Mouse (Mus musculus) midbrain, embryonic 13.5 days (tissue): ENCODE measurements around the gene Jpt2. TPM values are rescaled to one million over a fixed set of nuclear protein-coding genes. Genes with fewer than 3 reads are reported as not detected.

Experiments used
- ATAC-seq: fragments of 200-750 bp; cut with Nextera tagmentation; 2 replicates; pipeline ENCODE4 v1.8.0; 2017; ENCODE audit warnings: mild to moderate bottlenecking, moderate TSS enrichment, moderate library complexity
- H3K27ac ChIP-seq: fragments of 300-500 bp; sonication (generic); 2 replicates; pipeline ENCODE4 v1.5.1; 2015; ENCODE audit warnings: inconsistent platforms, mild to moderate bottlenecking, moderate library complexity
- H3K27me3 ChIP-seq: fragments of 300-500 bp; sonication (generic); 2 replicates; pipeline ENCODE4 v1.6.1; 2015; ENCODE audit warnings: mild to moderate bottlenecking, inconsistent platforms
- H3K36me3 ChIP-seq: fragments of 300-500 bp; sonication (generic); 2 replicates; pipeline ENCODE4 v1.6.1; 2015; ENCODE audit warnings: mild to moderate bottlenecking, inconsistent platforms
- H3K4me1 ChIP-seq: fragments of 300-500 bp; sonication (generic); replicated peaks from 2 replicates; pipeline ENCODE4 v1.6.1; 2015; ENCODE audit warnings: inconsistent platforms
- H3K4me2 ChIP-seq: fragments of 300-500 bp; sonication (generic); replicated peaks from 2 replicates; pipeline ENCODE4 v1.6.1; 2015; ENCODE audit warnings: moderate library complexity, mild to moderate bottlenecking, inconsistent platforms
- H3K4me3 ChIP-seq: fragments of 300-500 bp; sonication (generic); replicated peaks from 2 replicates; pipeline ENCODE4 v1.5.1; 2015; ENCODE audit warnings: mild to moderate bottlenecking, inconsistent platforms
- H3K9ac ChIP-seq: fragments of 300-500 bp; sonication (generic); replicated peaks from 2 replicates; pipeline ENCODE4 v1.6.1; 2015; ENCODE audit warnings: mild to moderate bottlenecking, inconsistent platforms
- H3K9me3 ChIP-seq: fragments of 300-500 bp; sonication (generic); 2 replicates; pipeline ENCODE4 v1.6.1; 2016; ENCODE audit warnings: mild to moderate bottlenecking, inconsistent platforms
- WGBS: fragments of 180-500 bp; shearing (Covaris S2); methylation state at CpG from one replicate; pipeline ENCODE4 v1.1.7; 2015; 5-methylcytosine and 5-hydroxymethylcytosine counted together
- polyA plus RNA-seq: library from polyadenylated mRNA; unstranded; fragments of >200 nt; fragmentation: Nextera tagmentation; extraction: Ambion mirVana; gene quantifications from 2 replicates; pipeline ENCODE4 v1.2.1, GENCODE M21; 2015

The Jpt2 gene
- polyA plus RNA-seq, 1 experiment from 2014 or later: 146 TPM

GRCm38 (mm10) chr17:24894061-24894994, 66.2 kb downstream of the Jpt2 start:
- H3K27me3 ChIP-seq: no peaks in the 10 kb centered on the region
- no peaks in the 10 kb centered on the region for H3K9me3 ChIP-seq
- H3K4me2 ChIP-seq: peak overlapping the region; percentile 90
- H3K4me3 ChIP-seq: peak overlapping the region; percentile 89
- peaks cover 46% of the 10 kb centered on the region for H3K4me1 ChIP-seq
- peak overlapping the region; percentile 95 for H3K9ac ChIP-seq
- ATAC-seq: no peak; the same call in 1 of the 2 replicates
- peaks cover 67% of the 10 kb centered on the region for H3K36me3 ChIP-seq
- 10% methylated on average over 31 of the region's 31 CpGs for WGBS
- peak overlapping the region; percentile 87 for H3K27ac ChIP-seq

GRCm38 (mm10) chr17:24893276-24893675, 67.2 kb downstream of the Jpt2 start:
- H3K36me3 ChIP-seq: peaks cover 65% of the 10 kb centered on the region
- 96% methylated on average over 2 of the region's 2 CpGs for WGBS
- no peak overlapping the region for H3K9ac ChIP-seq
- H3K9me3 ChIP-seq: no peaks in the 10 kb centered on the region
- no peak for ATAC-seq
- H3K4me3 ChIP-seq: no peak overlapping the region
- no peak overlapping the region for H3K27ac ChIP-seq
- no peak overlapping the region for H3K4me2 ChIP-seq
- peaks cover 51% of the 10 kb centered on the region for H3K4me1 ChIP-seq
- no peaks in the 10 kb centered on the region for H3K27me3 ChIP-seq

DNA sequence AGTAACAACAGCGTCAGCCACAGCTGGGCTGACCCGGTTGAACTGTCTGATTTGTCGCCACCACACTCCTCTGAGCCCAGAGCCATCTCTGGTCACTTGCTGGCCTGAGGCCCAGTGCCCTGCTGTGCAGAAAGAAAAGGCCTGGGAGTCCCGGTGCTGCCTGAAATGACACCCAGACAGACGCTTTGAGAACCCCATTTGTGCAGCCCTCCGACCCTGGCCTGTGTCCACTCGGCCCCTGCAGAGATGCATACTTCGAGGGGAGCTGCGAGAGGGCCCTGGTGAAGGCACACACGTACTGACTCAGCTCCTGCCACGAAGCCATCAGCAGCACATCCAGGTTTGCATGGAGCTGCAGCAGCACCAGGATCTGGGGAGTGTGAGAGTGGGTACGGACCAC, 67.7 kb downstream of the Jpt2 start:
- 87% methylated on average over 12 of the region's 12 CpGs for WGBS
- Histone ChIP-seq H3K4me3 (no peak overlapping the region), H3K9ac (no peak overlapping the region), H3K4me2 (no peak overlapping the region), H3K9me3 (no peaks in the 10 kb centered on the region), H3K27me3 (no peaks in the 10 kb centered on the region), H3K4me1 (peaks cover 51% of the 10 kb centered on the region), H3K27ac (no peak overlapping the region), H3K36me3 (peaks cover 60% of the 10 kb centered on the region)
- no peak for ATAC-seq

- Histone ChIP-seq H3K9ac (no peak overlapping the region), H3K4me2 (no peak overlapping the region), H3K4me3 (no peak overlapping the region), H3K36me3 (peaks cover 52% of the 10 kb centered on the region), H3K9me3 (no peaks in the 10 kb centered on the region), H3K4me1 (peaks cover 46% of the 10 kb centered on the region), H3K27me3 (no peaks in the 10 kb centered on the region), H3K27ac (no peak overlapping the region)
- WGBS: 89% methylated on average over 13 of the region's 13 CpGs
- ATAC-seq: no peak
Observed at GRCm38 (mm10) chr17:24891321-24891720, 69.2 kb downstream of the Jpt2 start.

DNA sequence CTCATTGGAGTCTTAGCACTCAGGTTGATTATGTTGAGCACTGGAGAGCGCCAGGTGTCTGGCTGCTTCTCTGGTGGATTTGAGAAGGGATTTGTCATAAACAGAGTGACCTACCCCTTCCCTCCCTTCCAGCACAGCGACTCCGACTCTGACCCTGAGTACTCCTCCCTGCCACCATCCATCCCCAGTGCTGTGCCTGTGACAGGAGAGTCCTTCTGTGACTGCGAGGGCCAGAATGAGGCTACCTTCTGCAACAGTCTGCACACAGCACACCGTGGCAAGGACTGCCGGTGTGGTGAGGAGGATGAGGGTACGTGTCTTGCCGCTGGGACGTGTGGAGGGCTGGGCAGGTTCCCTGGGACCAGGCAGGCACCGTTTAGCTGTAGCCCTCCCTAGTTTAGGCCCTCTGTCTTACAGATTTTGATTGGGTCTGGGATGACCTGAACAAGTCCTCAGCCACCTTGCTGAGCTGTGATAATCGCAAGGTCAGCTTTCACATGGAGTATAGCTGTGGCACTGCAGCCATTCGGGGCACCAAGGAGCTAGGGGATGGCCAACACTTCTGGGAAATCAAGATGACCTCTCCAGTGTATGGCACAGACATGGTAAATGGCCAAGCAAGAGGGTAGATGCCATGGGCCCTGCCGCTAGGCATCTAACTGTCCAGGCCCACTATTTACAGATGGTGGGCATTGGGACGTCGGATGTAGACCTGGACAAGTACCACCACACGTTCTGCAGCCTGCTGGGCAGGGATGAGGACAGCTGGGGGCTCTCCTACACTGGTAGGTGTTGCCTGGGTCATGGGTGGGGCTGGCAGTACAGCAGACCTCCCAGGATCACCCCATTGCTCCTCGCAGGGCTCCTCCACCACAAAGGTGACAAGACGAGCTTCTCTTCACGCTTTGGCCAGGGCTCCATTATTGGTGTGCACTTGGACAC, 70.1 kb downstream of the Jpt2 start:
- Histone ChIP-seq H3K9me3 (no peaks in the 10 kb centered on the region), H3K9ac (no peak overlapping the region), H3K27ac (no peak overlapping the region), H3K4me1 (peaks cover 41% of the 10 kb centered on the region), H3K36me3 (peaks cover 52% of the 10 kb centered on the region), H3K4me2 (no peak overlapping the region), H3K27me3 (no peaks in the 10 kb centered on the region), H3K4me3 (no peak overlapping the region)
- WGBS: 90% methylated on average over 19 of the region's 19 CpGs
- ATAC-seq: no peak

DNA sequence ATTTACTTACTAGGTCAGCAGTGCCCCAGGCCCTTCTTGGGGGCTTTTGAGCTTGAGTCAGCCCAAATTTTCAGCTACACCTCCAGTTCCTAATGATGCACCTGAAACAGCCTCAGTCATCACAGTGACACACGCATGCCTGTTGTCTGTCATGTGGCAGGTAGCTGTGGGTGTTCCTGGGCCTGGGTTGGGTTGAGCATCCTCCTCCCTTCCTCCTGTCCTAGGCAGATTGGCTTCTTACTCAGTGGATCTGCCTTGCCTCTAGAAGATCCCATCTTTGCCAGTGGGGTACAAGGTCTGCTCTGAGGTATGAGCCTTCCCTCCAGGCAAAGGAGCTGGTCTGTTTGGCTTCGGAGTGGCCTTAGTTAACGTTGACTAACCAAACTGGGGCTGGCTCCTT, 71.6 kb downstream of the Jpt2 start:
- peaks cover 39% of the 10 kb centered on the region for H3K4me1 ChIP-seq

More for the DNA sequence above, 71.6 kb downstream of the Jpt2 start:
- no peaks in the 10 kb centered on the region for H3K9me3 ChIP-seq
- H3K4me3 ChIP-seq: no peak overlapping the region
- no peaks in the 10 kb centered on the region for H3K27me3 ChIP-seq
- peaks cover 60% of the 10 kb centered on the region for H3K36me3 ChIP-seq
- 94% methylated on average over 3 of the region's 3 CpGs for WGBS
- no peak overlapping the region for H3K27ac ChIP-seq
- no peak overlapping the region for H3K9ac ChIP-seq
- no peak overlapping the region for H3K4me2 ChIP-seq
- no peak for ATAC-seq

Other genes with a start within 250 kb of the Jpt2 start
- not detected in 2 replicates for gene Rnf151, start 242.6 kb downstream of the Jpt2 start, polyA plus RNA-seq
- gene Rps2, start 242.6 kb downstream of the Jpt2 start, polyA plus RNA-seq: 770 and 771 TPM in 2 replicates
- gene Ndufb10, start 236.2 kb downstream of the Jpt2 start, polyA plus RNA-seq: 257 and 260 TPM in 2 replicates
- gene Rpl3l, start 232.9 kb downstream of the Jpt2 start, polyA plus RNA-seq: not detected in 2 replicates
- gene Msrb1, start 224.0 kb downstream of the Jpt2 start, polyA plus RNA-seq: 18.0 and 19.6 TPM in 2 replicates
- 0.13 and 0.22 TPM in 2 replicates for gene Hs3st6, start 207.7 kb downstream of the Jpt2 start, polyA plus RNA-seq
- not detected in 2 replicates for gene Meiob, start 156.4 kb downstream of the Jpt2 start, polyA plus RNA-seq
- gene Hagh, start 120.5 kb downstream of the Jpt2 start, polyA plus RNA-seq: 43.9 and 49.7 TPM in 2 replicates
- gene Fahd1, start 110.3 kb downstream of the Jpt2 start, polyA plus RNA-seq: 17.9 and 18.4 TPM in 2 replicates
- 0.28 TPM in 1 of 2 replicates, not detected in the other for gene Igfals, start 94.7 kb downstream of the Jpt2 start, polyA plus RNA-seq
- 68.2 and 75.3 TPM in 2 replicates for gene Nubp2, start 74.3 kb downstream of the Jpt2 start, polyA plus RNA-seq
- 71.7 and 74.7 TPM in 2 replicates for gene Spsb3, start 74.0 kb downstream of the Jpt2 start, polyA plus RNA-seq
- gene Eme2, start 65.6 kb downstream of the Jpt2 start, polyA plus RNA-seq: 36.8 and 38.4 TPM in 2 replicates
- gene Mrps34, start 65.6 kb downstream of the Jpt2 start, polyA plus RNA-seq: 73.0 and 82.3 TPM in 2 replicates
- gene Nme3, start 64.2 kb downstream of the Jpt2 start, polyA plus RNA-seq: 74.1 and 76.8 TPM in 2 replicates
- 83.1 and 83.8 TPM in 2 replicates for gene Mapk8ip3, start 23.7 kb downstream of the Jpt2 start, polyA plus RNA-seq
- gene Cramp1l, start 55.1 kb upstream of the Jpt2 start, polyA plus RNA-seq: 7.0 and 8.2 TPM in 2 replicates
- gene Ift140, start 55.4 kb upstream of the Jpt2 start, polyA plus RNA-seq: 19.1 and 19.8 TPM in 2 replicates
- gene Tmem204, start 122.9 kb upstream of the Jpt2 start, polyA plus RNA-seq: 9.4 and 10.8 TPM in 2 replicates
- gene Telo2, start 155.3 kb upstream of the Jpt2 start, polyA plus RNA-seq: 45.3 and 48.0 TPM in 2 replicates
- not detected in 2 replicates for gene Ptx4, start 160.1 kb upstream of the Jpt2 start, polyA plus RNA-seq
- gene Clcn7, start 172.7 kb upstream of the Jpt2 start, polyA plus RNA-seq: 29.1 and 29.7 TPM in 2 replicates
- not detected in 2 replicates for gene Ccdc154, start 201.8 kb upstream of the Jpt2 start, polyA plus RNA-seq
- not detected in 2 replicates for gene Gm38655, start 214.8 kb upstream of the Jpt2 start, polyA plus RNA-seq
- gene BC003965, start 223.9 kb upstream of the Jpt2 start, polyA plus RNA-seq: 36.1 and 37.1 TPM in 2 replicates
- 13.0 and 13.4 TPM in 2 replicates for gene Unkl, start 227.7 kb upstream of the Jpt2 start, polyA plus RNA-seq